Mouse (Mus musculus) spleen, postnatal 4 days (tissue): ENCODE data around the gene Slc27a3.

Source experiments
- DNase-seq, 2 experiments: peaks; one replicate each; pipeline ENCODE4 v3.0.0; 2022; ENCODE audit warnings: low spot score in 2 of 2

Gene Slc27a3

GRCm38 (mm10) chr3:90389511-90390490, at the start of gene Slc27a3:
Gene Slc27a3, minus strand, starts transcription at chr3:90389938.
- no peak for DNase-seq

GRCm38 (mm10) chr3:90437131-90437530, 47.4 kb upstream of the Slc27a3 start:
- no peak for DNase-seq

GRCm38 (mm10) chr3:90434073-90434730, 44.5 kb upstream of the Slc27a3 start:
- DNase-seq = no peak

- peak; percentile 99 for DNase-seq
These were observed 43.8 kb upstream of the Slc27a3 start, which contains the start of gene Ints3 for GRCm38 (mm10) chr3:90433381-90434020. Gene Ints3, minus strand, starts transcription at chr3:90433622.

- peak in 1 of 2 experiments; percentile 83 for DNase-seq
These were observed 43.1 kb upstream of the Slc27a3 start for GRCm38 (mm10) chr3:90432811-90433219.

GRCm38 (mm10) chr3:90432348-90432747, 42.6 kb upstream of the Slc27a3 start:
- no peak for DNase-seq

- no peak for DNase-seq
These were observed 39.8 kb upstream of the Slc27a3 start for GRCm38 (mm10) chr3:90429576-90429975.

GRCm38 (mm10) chr3:90428186-90428585, 38.4 kb upstream of the Slc27a3 start:
- DNase-seq = no peak

- no peak for DNase-seq
These were observed 37.8 kb upstream of the Slc27a3 start for GRCm38 (mm10) chr3:90427574-90427973.

- no peak for DNase-seq
These were observed 35.8 kb upstream of the Slc27a3 start for GRCm38 (mm10) chr3:90425499-90425898.

- DNase-seq = no peak
These were observed 33.8 kb upstream of the Slc27a3 start for GRCm38 (mm10) chr3:90423549-90423948.

- DNase-seq = no peak
These were observed 31.0 kb upstream of the Slc27a3 start for GRCm38 (mm10) chr3:90420696-90421095.

GRCm38 (mm10) chr3:90413011-90413396, 23.3 kb upstream of the Slc27a3 start:
- DNase-seq = no peak

GRCm38 (mm10) chr3:90412312-90413010, 22.7 kb upstream of the Slc27a3 start:
- DNase-seq = peak; percentile 64 to 88

GRCm38 (mm10) chr3:90408721-90409120, 19.0 kb upstream of the Slc27a3 start:
- no peak for DNase-seq

GRCm38 (mm10) chr3:90406414-90406813, 16.7 kb upstream of the Slc27a3 start:
- no peak for DNase-seq

- no peak for DNase-seq
These were observed 14.9 kb upstream of the Slc27a3 start for GRCm38 (mm10) chr3:90404609-90405008.

GRCm38 (mm10) chr3:90404121-90404520, 14.4 kb upstream of the Slc27a3 start:
- DNase-seq = no peak

GRCm38 (mm10) chr3:90400993-90401392, 11.3 kb upstream of the Slc27a3 start:
- no peak for DNase-seq

GRCm38 (mm10) chr3:90395629-90396028, 5.9 kb upstream of the Slc27a3 start:
- no peak for DNase-seq

- no peak for DNase-seq
These were observed 2.9 kb upstream of the Slc27a3 start for GRCm38 (mm10) chr3:90392661-90393060.

GRCm38 (mm10) chr3:90391941-90392340, 2.2 kb upstream of the Slc27a3 start:
- DNase-seq = no peak
